Mouse (Mus musculus) kidney, adult 8-10 months (tissue): ENCODE measurements around the gene Hnrnpdl.
A peak's percentile ranks its signal among the peaks of the same experiment; 100 is the strongest.

Experiments used
- DNase-seq, 2 experiments: peaks; one replicate each; pipeline ENCODE4 v3.0.0; 2022

Hnrnpdl gene

DNA sequence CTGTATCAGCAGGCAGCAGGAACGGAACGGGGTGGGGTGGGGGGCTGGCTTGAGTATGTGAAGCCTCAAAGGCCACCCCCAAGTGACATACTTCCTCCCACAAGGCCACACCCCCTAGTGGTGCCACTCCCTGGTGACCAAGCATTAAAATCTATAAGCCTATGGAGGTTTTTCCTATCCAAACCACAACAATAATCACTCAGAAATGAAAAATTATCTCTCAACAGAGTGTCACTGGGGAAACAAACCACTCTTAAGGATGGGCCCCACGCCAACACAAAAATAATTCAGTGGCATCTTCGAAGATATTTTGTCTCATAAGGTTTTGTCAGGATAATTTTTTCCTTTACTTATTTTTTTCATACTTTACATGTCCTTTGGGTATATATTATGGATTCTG is 35.6 kb downstream of the Hnrnpdl start:
- no peak for DNase-seq

DNA sequence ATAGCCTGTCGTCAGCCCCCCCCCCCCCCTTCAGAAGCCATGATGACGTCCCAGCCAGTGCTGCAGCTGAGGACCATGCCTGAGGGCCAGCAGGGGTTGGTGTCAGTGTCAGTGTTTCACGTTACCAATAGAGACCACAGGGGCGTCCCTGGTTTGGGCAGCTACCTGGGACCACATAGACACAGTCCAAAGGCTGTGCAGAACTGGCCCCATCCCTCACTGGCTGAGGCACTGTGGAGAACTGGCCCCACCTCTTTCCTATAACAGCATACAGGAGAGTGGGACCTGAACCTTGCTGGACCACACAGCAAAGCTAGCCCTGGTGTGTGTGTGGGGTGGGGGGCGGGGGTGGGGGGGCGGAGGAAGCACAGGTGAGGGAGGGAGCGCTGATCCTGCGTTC is 39.0 kb downstream of the Hnrnpdl start:
- no peak for DNase-seq

DNA sequence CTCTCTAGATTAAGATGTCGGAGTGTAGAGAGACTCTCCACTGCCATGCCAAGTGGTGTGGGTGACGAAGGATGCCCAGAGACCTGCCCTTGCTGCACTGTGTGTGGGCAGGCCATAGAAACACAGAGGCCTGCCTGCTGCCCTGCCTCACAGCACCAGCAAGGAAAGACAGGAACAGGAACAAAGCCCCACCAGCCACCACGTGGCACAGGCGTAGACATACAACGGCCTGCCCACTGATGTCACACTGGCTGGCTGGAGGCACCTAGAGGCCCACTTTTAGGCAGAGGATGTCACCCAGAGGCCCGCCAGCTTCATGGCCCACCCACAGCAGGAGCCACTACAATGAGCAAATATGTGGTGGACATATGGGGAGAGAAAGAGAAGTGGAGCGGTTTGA is 39.4 kb downstream of the Hnrnpdl start:
- no peak for DNase-seq

DNA sequence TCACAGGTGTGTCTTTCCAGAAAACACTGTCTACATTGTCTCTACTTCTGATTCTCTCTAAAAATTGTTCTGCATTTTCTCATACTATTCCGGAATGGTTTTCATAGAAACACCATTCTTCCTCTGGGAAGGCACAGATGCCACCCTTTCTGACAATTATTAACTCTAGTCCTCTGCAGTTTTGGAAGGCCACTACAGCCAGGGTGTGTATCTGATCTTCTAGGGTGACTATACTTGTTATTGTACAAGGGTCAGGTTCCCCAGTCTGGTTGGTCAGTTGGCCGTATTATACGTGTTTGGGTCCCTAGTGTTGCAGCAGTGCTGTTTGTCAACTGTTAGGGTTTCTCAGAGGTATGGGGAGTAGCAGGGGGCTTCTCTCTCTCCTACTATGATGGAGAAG is 44.8 kb downstream of the Hnrnpdl start:
- no peak for DNase-seq

DNA sequence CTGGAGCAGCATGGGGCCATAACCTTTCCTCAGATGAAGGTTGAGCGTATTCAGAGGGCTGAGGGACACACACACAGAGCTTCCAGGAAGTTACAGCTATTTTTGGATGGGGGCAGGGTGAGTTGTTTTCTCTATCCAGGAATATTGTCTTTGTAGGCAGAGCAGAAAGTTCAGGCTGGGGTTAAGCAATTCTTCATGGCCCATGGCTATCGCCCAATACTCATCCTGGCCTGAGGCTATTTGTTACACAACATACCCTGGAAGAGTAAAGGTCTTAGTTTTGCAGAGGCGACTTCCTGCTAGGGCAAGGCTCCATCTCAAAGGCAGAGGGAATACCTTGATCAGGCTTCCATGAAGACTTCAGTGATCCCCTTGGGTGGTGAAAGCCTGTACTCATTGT is 45.3 kb downstream of the Hnrnpdl start:
- peak; percentile 52 to 66 for DNase-seq
